In the genomic region with DNA sequence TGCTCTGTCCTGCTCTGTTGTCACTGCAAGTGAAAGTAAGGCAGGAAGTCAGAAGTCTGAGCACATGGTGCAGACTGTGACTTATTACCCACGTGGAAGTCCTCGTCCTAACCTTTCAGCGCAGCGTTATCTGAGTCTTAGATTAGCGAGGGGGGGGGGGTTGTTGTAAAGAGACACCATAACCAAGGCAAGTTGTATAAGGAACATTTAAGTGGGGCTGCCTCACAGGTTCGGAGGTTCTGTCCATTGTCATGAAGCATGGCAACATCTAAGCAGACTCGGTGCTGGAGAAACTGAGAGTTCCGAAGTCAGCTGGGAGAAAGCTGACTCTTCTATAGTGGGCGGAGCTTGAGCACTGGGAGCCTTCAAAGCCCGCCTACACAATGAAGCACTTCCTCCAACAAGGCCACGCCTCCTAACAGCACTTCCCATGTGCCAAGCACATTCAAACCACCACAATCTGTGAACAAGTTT, we compare ENCODE assay signal across 11 mouse cellular contexts. TPM values are rescaled to one million over a fixed set of nuclear protein-coding genes. Genes with fewer than 3 reads are reported as not detected.
DNase-seq lines count a peak whose midpoint lies in the region; ATAC-seq and TF ChIP-seq lines count a peak whose summit lies in the region.
"Had no signal": no experiment of that assay in that cellular context is flagged by ENCODE, and none has a peak within 500 bp of the region (broad histone marks: within the 10 kb centered on the region; RNA-seq: fewer than 3 reads in every experiment).

No protein-coding gene starts in this region.

- 53% methylated on average over 11 of the region's 11 CpGs for WGBS in hindbrain, embryonic 11.5 days
- WGBS in hindbrain, embryonic 16.5 days: 55% methylated on average over 11 of the region's 11 CpGs

- H3K4me1 ChIP-seq in hindbrain, embryonic 11.5 days (replicated peaks; ENCODE audit: control insufficient read depth, insufficient read depth, low read length): no peaks in the 10 kb centered on the region
- no peaks in the 10 kb centered on the region for H3K4me1 ChIP-seq in hindbrain, embryonic 16.5 days (ENCODE audit: control insufficient read depth, insufficient read depth, low read depth, low read length)
- peaks cover 0 to 5% of the 10 kb centered on the region in 2 experiments; a peak in 1 of 4 replicates for H3K4me1 ChIP-seq in ES-E14 (ENCODE audit: control insufficient read depth in 2 of 2, insufficient read depth in 2 of 2, low read length in 2 of 2, poor library complexity in 1 of 2)

- peak; percentile 19 for DNase-seq in hindbrain, embryonic 11.5 days (ENCODE audit: low spot score)
- no peak for DNase-seq in ES-E14 (ENCODE audit: low read depth, low spot score)
- DNase-seq in natural killer cell, adult 2 months (ENCODE audit: low spot score in 2 of 2): no peak
- no peak for DNase-seq in layer of hippocampus, postnatal 25 days (ENCODE audit: extremely low spot score in 1 of 2, low spot score in 1 of 2)
- no peak for DNase-seq in adrenal gland, adult (ENCODE audit: inconsistent age in 2 of 2, low spot score in 1 of 2)
- DNase-seq: cerebellum, postnatal 25 days; gastrocnemius, postnatal 10 days had no signal

- H3K9ac ChIP-seq in hindbrain, embryonic 11.5 days (ENCODE audit: low read depth, low read length): no peak overlapping the region
- H3K9ac ChIP-seq in hindbrain, embryonic 16.5 days (ENCODE audit: low read depth, low read length): no peak overlapping the region
- peak overlapping the region; percentile 85 for H3K9ac ChIP-seq in ES-E14 (ENCODE audit: insufficient read depth, low read depth, low read length, poor library complexity, severe bottlenecking)

- H3K27me3 ChIP-seq in hindbrain, embryonic 11.5 days (ENCODE audit: control insufficient read depth, insufficient read depth, low read length): no peaks in the 10 kb centered on the region
- H3K27me3 ChIP-seq in hindbrain, embryonic 16.5 days (replicated peaks; ENCODE audit: control insufficient read depth, insufficient read depth, low read length): no peaks in the 10 kb centered on the region

- H3K4me2 ChIP-seq in hindbrain, embryonic 11.5 days (replicated peaks; ENCODE audit: low read depth, low read length): no peak overlapping the region
- H3K4me2 ChIP-seq in hindbrain, embryonic 16.5 days (ENCODE audit: low read length): no peak overlapping the region

- H3K9me3 ChIP-seq in hindbrain, embryonic 11.5 days (ENCODE audit: control insufficient read depth, low read length): no peaks in the 10 kb centered on the region
- H3K9me3 ChIP-seq in hindbrain, embryonic 16.5 days (ENCODE audit: control insufficient read depth, low read length): no peaks in the 10 kb centered on the region
- H3K9me3 ChIP-seq in ES-E14 (ENCODE audit: control insufficient read depth, insufficient read depth, low read depth, low read length): no peaks in the 10 kb centered on the region

- in situ Hi-C loops in ES-E14 (cut with MboI; ENCODE audit: low sequenced_read_pairs in 2 of 2, unreplicated experiment in 2 of 2): no loop called here

- H3K27ac ChIP-seq in hindbrain, embryonic 11.5 days (ENCODE audit: low read depth, low read length): no peak overlapping the region
- no peak overlapping the region for H3K27ac ChIP-seq in hindbrain, embryonic 16.5 days (ENCODE audit: low read depth, low read length)
- peak overlapping the region; percentile 7; the same call in 1 of the 2 replicates for H3K27ac ChIP-seq in ES-E14 (ENCODE audit: insufficient read depth, low read depth, low read length, poor library complexity, severe bottlenecking)
- H3K27ac ChIP-seq: macrophage had no signal

- ATAC-seq in hindbrain, embryonic 11.5 days (ENCODE audit: low FRiP score): no peak
- ATAC-seq in hindbrain, embryonic 16.5 days: no peak
- ATAC-seq in erythroid progenitor cell, adult 5-6 weeks (replicated peaks; ENCODE audit: low FRiP score, poor library complexity, severe bottlenecking): peak; percentile 80
- peak; percentile 64 for ATAC-seq in megakaryocyte, adult 5-6 weeks (ENCODE audit: poor library complexity, severe bottlenecking)

- no peaks in the 10 kb centered on the region for H3K36me3 ChIP-seq in hindbrain, embryonic 11.5 days (ENCODE audit: control insufficient read depth, insufficient read depth, low read length)
- no peaks in the 10 kb centered on the region for H3K36me3 ChIP-seq in hindbrain, embryonic 16.5 days (ENCODE audit: control insufficient read depth, insufficient read depth, low read length)
- no peaks in the 10 kb centered on the region for H3K36me3 ChIP-seq in ES-E14 (ENCODE audit: control insufficient read depth, insufficient read depth, low read length, poor library complexity, severe bottlenecking)

- H3K4me3 ChIP-seq in hindbrain, embryonic 11.5 days (ENCODE audit: low read depth, low read length): no peak overlapping the region
- no peak overlapping the region for H3K4me3 ChIP-seq in hindbrain, embryonic 16.5 days (ENCODE audit: low read length)
- H3K4me3 ChIP-seq in ES-E14 (ENCODE audit: insufficient read depth in 1 of 2, low read depth in 1 of 2, low read length in 2 of 2, poor library complexity in 1 of 2, severe bottlenecking in 1 of 2): peak overlapping the region; percentile 79 to 91

TF ChIP-seq in ES-E14, 5 proteins besides CTCF, POLR2A, EP300 and RAD21:
- TF ChIP-seq MAFK (IDR thresholded peaks at IDR 0.05; ENCODE audit: insufficient read depth, low read depth, low read length) (no peak), ZC3H11A (IDR thresholded peaks at IDR 0.05; ENCODE audit: borderline replicate concordance, low read depth, low read length) (no peak), CHD2 (IDR thresholded peaks at IDR 0.05; ENCODE audit: low read depth, low read length) (no peak), HCFC1 (IDR thresholded peaks at IDR 0.05; ENCODE audit: borderline replicate concordance, insufficient read depth, low read length) (no peak), ZNF384 (IDR thresholded peaks at IDR 0.05; ENCODE audit: low read depth, low read length) (no peak)

RNA-seq across cellular contexts. Expression of a gene that starts 8.9 kb away (rescaled TPM):
- 39.7 and 41.5 TPM in 2 replicates for polyA plus RNA-seq in hindbrain, embryonic 11.5 days (2014; fragmentation: Nextera tagmentation; extraction: Ambion mirVana)
- 125 and 129 TPM in 2 replicates for polyA plus RNA-seq in hindbrain, embryonic 16.5 days (2015; fragmentation: Nextera tagmentation; extraction: Ambion mirVana)
- total RNA-seq in ES-E14 (2012; rRNA removed): 42.6 and 44.2 TPM in 2 replicates
- 11.2 and 18.0 TPM in 2 replicates for total RNA-seq in erythroid progenitor cell, adult 5-6 weeks (2015; ENCODE audit: low replicate concordance)
- 15.8 and 25.6 TPM in 2 replicates for total RNA-seq in erythroid progenitor cell, adult 5-6 weeks (2017; ENCODE audit: low replicate concordance)
- 39.7 and 45.8 TPM in 2 replicates for total RNA-seq in megakaryocyte, adult 5-6 weeks (2015)
- 36.8 and 44.4 TPM in 2 replicates for total RNA-seq in megakaryocyte, adult 5-6 weeks (2017)
- 100 to 1,000 TPM; 163 to 165 TPM for total RNA-seq in layer of hippocampus, postnatal 25 days (2021)

RNA-seq across cellular contexts. Expression of a gene that starts 12.3 kb away (rescaled TPM):
- polyA plus RNA-seq in hindbrain, embryonic 11.5 days (2014; fragmentation: Nextera tagmentation; extraction: Ambion mirVana): 161 and 166 TPM in 2 replicates
- 52.2 and 54.8 TPM in 2 replicates for polyA plus RNA-seq in hindbrain, embryonic 16.5 days (2015; fragmentation: Nextera tagmentation; extraction: Ambion mirVana)
- 210 and 242 TPM in 2 replicates for total RNA-seq in ES-E14 (2012; rRNA removed)
- 85.9 and 159 TPM in 2 replicates for total RNA-seq in erythroid progenitor cell, adult 5-6 weeks (2015; ENCODE audit: low replicate concordance)
- 84.1 and 89.0 TPM in 2 replicates for total RNA-seq in erythroid progenitor cell, adult 5-6 weeks (2017; ENCODE audit: low replicate concordance)
- 115 and 152 TPM in 2 replicates for total RNA-seq in megakaryocyte, adult 5-6 weeks (2015)
- total RNA-seq in megakaryocyte, adult 5-6 weeks (2017): 130 and 135 TPM in 2 replicates
- total RNA-seq in layer of hippocampus, postnatal 25 days (2021): 10 to 100 TPM; 16.2 to 18.3 TPM

Comparison
In these comparisons a context has a peak if more than half of its experiments do, and no peak if none do; other contexts are left out.
1. ATAC-seq: peak in erythroid progenitor cell, adult 5-6 weeks (single experiment) and megakaryocyte, adult 5-6 weeks (single experiment); none in hindbrain, embryonic 11.5 days (single experiment) and hindbrain, embryonic 16.5 days (single experiment).
2. H3K4me3 ChIP-seq: peak in ES-E14 (2 of 2); none in hindbrain, embryonic 11.5 days (single experiment) and hindbrain, embryonic 16.5 days (single experiment).
3. RNA of a gene that starts 12.3 kb away (total RNA-seq): 210 to 242 TPM in ES-E14, 115 to 152 TPM in megakaryocyte, adult 5-6 weeks and 84.1 to 159 TPM in erythroid progenitor cell, adult 5-6 weeks; 16.2 to 18.3 TPM in layer of hippocampus, postnatal 25 days; every median in the first group is over 4 times any median in the second.